Mouse (Mus musculus) thymus, adult 2 months (tissue): Measurements from ENCODE around the gene Ccpg1os. TPM values are rescaled to one million over a fixed set of nuclear protein-coding genes. Genes with fewer than 3 reads are reported as not detected.
A peak's percentile ranks its signal among the peaks of the same experiment; 100 is the strongest.

Experiments
- DNase-seq: peaks from one replicate; pipeline ENCODE4 v3.0.0; 2021
- H3K27ac ChIP-seq: fragments of 200-500 bp; 2 replicates; pipeline ENCODE4 v1.5.1; 2012; ENCODE audit warnings: low read length, control low read depth; ENCODE audit not compliant: control insufficient read depth, insufficient read depth
- H3K27me3 ChIP-seq: fragments of 200-500 bp; 2 replicates; pipeline ENCODE4 v1.6.1; 2012; ENCODE audit warnings: mild to moderate bottlenecking, low read length, moderate library complexity, mixed read lengths; ENCODE audit not compliant: control insufficient read depth, insufficient read depth
- H3K36me3 ChIP-seq: fragments of 200-500 bp; 2 replicates; pipeline ENCODE4 v1.6.1; 2012; ENCODE audit warnings: mild to moderate bottlenecking, low read length, moderate library complexity; ENCODE audit not compliant: control insufficient read depth, insufficient read depth
- H3K4me1 ChIP-seq: fragments of 200-500 bp; replicated peaks from 2 replicates; pipeline ENCODE4 v1.6.1; 2012; ENCODE audit warnings: low read length; ENCODE audit not compliant: control insufficient read depth, insufficient read depth
- H3K4me3 ChIP-seq: fragments of 200-500 bp; 2 replicates; pipeline ENCODE4 v1.5.1; 2012; ENCODE audit warnings: mild to moderate bottlenecking, low read length, control low read depth, moderate library complexity; ENCODE audit not compliant: control insufficient read depth, insufficient read depth
- CTCF ChIP-seq: fragments of 200-500 bp; IDR thresholded peaks from 2 replicates; pipeline ENCODE4 v1.5.1; 2012; ENCODE audit warnings: mild to moderate bottlenecking, control low read depth, low read length, moderate library complexity, borderline replicate concordance; ENCODE audit not compliant: control insufficient read depth, poor library complexity, insufficient read depth; ENCODE audit errors: extremely low read depth
- POLR2A ChIP-seq: fragments of 200-500 bp; IDR thresholded peaks from 2 replicates; pipeline ENCODE4 v1.6.1; 2012; ENCODE audit warnings: mild to moderate bottlenecking, low read length, control low read depth, moderate library complexity; ENCODE audit not compliant: control insufficient read depth, poor library complexity, insufficient read depth; ENCODE audit errors: extremely low read depth
- WGBS: fragments of 180-500 bp; shearing (Covaris S2); methylation state at CpG from one replicate; pipeline ENCODE4 v1.1.7; 2018; 5-methylcytosine and 5-hydroxymethylcytosine counted together
- polyA plus RNA-seq: library from polyadenylated mRNA; depleted of rRNA; stranded (reverse); fragments of >200 nt; gene quantifications from 2 replicates; pipeline ENCODE4 v1.2.3, GENCODE M21; 2012; rRNA removed

Gene Ccpg1os
- polyA plus RNA-seq: 5.5 and 6.0 TPM in 2 replicates

- TF ChIP-seq CTCF (peak; percentile 60), POLR2A (peak; percentile 91)
- peaks cover 6% of the 10 kb centered on the region; the same call in 1 of the 2 replicates for H3K4me1 ChIP-seq
- DNase-seq: peak; percentile 96
- no peaks in the 10 kb centered on the region for H3K27me3 ChIP-seq
- peak within 1 kb of the TSS; percentile 78 for H3K27ac ChIP-seq
- peak within 1 kb of the TSS; percentile 65 for H3K4me3 ChIP-seq
- H3K36me3 ChIP-seq: no peaks in the 10 kb centered on the region
- under 1% methylated on average over 88 of the region's 88 CpGs for WGBS
Measured at GRCm38 (mm10) chr9:72985250-72986220, at the start of gene Ccpg1os, which contains the start of gene Ccpg1. TSS of gene Ccpg1os (minus strand) at chr9:72985382. TSS of gene Ccpg1 (plus strand) at chr9:72985429.

- H3K27me3 ChIP-seq: no peaks in the 10 kb centered on the region
- DNase-seq: no peak
- TF ChIP-seq CTCF (no peak), POLR2A (no peak)
- H3K27ac ChIP-seq: no peak overlapping the region
- WGBS: 100% methylated on average over 1 of the region's 1 CpGs
- no peaks in the 10 kb centered on the region; the same call in 1 of the 2 replicates for H3K36me3 ChIP-seq
- no peak overlapping the region for H3K4me3 ChIP-seq
- H3K4me1 ChIP-seq: no peaks in the 10 kb centered on the region
Measured at GRCm38 (mm10) chr9:73033406-73033805, 48.2 kb upstream of the Ccpg1os start.

- 90% methylated on average over 4 of the region's 4 CpGs for WGBS
Measured at GRCm38 (mm10) chr9:73031421-73031820, 46.2 kb upstream of the Ccpg1os start.

DNA sequence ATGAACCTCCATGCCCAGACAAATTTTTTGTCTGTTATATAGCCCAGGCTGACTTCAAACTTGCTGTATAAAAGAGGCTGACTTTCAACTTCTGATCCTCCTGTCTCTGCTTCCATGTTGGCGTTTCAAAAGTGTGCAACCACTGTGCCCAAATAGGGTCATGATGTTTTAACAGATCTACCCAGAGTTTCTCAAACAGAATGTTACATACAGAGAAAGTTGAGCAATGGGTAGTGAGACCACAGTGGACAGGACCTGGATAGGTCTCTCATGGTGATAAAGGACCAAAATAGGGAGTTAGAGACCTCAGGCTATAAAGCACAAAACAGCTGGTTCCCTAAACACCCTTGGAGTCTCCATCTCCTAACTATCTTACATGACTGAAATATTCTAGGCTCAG lies 45.3 kb upstream of the Ccpg1os start:
- no peaks in the 10 kb centered on the region for H3K27me3 ChIP-seq
- no peak for DNase-seq
- no peak overlapping the region for H3K27ac ChIP-seq
- 98% methylated on average over 1 of the region's 1 CpGs for WGBS
- no peaks in the 10 kb centered on the region; the same call in 1 of the 2 replicates for H3K36me3 ChIP-seq
- no peak overlapping the region for H3K4me3 ChIP-seq
- TF ChIP-seq CTCF: no peak
- TF ChIP-seq POLR2A: no peak
- no peaks in the 10 kb centered on the region for H3K4me1 ChIP-seq

More at GRCm38 (mm10) chr9:73031421-73031820, 46.2 kb upstream of the Ccpg1os start:
- H3K27me3 ChIP-seq: no peaks in the 10 kb centered on the region
- no peaks in the 10 kb centered on the region for H3K4me1 ChIP-seq
- TF ChIP-seq POLR2A (no peak), CTCF (no peak)
- no peak overlapping the region for H3K4me3 ChIP-seq
- no peaks in the 10 kb centered on the region; the same call in 1 of the 2 replicates for H3K36me3 ChIP-seq
- H3K27ac ChIP-seq: no peak overlapping the region
- no peak for DNase-seq

DNA sequence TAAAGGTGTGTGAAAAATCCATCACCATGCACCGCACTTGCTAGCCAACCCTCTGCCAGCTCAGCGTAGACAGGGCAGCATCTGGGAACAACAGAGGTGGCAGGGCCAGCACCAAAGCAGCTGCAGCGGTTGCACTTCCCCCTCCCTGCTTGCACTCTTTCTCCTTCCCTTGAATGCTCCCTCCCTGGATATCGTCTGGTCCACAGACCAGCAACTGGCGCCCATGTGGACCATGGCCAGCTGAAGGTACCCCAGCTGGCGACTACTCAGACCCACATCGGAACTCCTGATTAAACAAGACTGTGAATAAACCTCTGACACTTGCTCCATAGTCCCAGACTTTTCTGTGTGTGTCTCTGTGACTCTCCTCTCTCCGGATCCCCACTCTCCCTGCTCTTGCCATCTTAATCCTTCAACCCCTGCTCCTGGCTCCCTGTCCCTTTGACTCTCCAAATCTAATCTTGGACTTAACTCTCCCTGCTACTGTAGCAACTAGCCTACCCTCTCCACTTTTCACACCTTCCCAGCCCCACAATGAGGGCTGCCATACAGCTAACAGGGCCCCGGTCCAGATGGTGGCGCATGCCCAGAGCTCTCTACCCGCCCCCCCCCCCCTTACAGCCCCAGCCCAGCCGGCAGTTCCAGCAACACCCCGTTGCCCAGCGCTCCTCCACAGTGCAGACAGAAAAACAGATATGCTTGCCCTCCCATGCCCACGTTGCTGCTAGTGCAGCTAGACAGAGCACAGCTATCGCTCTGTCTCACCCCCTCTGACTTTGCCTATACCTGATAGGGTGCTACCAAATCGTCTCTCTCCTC lies 40.8 kb upstream of the Ccpg1os start:
- DNase-seq: no peak
- 88% methylated on average over 17 of the region's 17 CpGs for WGBS
- TF ChIP-seq POLR2A (no peak), CTCF (no peak)
- Histone ChIP-seq H3K4me3 (no peak overlapping the region), H3K36me3 (peaks cover 9% of the 10 kb centered on the region; the same call in 1 of the 2 replicates), H3K27ac (no peak overlapping the region), H3K27me3 (no peaks in the 10 kb centered on the region), H3K4me1 (no peaks in the 10 kb centered on the region)

DNA sequence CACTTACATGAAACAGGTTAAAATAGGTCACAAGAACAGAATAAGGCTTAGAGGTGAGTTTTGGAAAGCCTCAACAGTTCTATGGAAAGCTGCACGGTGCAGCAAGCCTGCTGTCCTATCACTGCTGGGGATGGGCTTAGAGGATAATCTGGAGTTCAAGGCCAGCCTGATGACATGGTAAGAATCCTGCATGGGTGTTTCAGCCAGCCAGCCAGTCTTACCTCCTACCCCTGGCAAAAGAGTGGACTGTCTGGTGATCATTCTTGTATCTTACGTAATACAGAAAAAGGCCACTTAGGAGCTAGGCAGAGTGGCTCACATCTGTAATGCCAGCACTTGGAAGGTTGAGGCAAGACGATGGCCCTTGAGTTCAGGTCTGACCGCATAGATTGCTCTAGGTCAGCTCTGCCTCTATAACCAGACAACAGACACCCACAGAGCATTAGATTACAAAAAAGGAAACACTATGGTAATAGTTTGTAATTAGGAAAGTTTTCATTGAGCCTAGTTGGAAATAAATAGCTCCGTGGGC lies 35.5 kb upstream of the Ccpg1os start:
- Histone ChIP-seq H3K27ac (no peak overlapping the region), H3K27me3 (no peaks in the 10 kb centered on the region), H3K4me3 (no peak overlapping the region), H3K4me1 (no peaks in the 10 kb centered on the region), H3K36me3 (peaks cover 31% of the 10 kb centered on the region)
- DNase-seq: no peak
- 98% methylated on average over 5 of the region's 5 CpGs for WGBS
- TF ChIP-seq POLR2A (no peak), CTCF (no peak)
